Mouse (Mus musculus): ENCODE measurements at regions not wholly inside any gene's neighbourhood (a gene's known extent, or its start where the extent isn't known, plus 50 kb on each side); places are given as distances from the start of the nearest gene placed in this dataset.

- no peak for TF ChIP-seq POLR2A (IDR thresholded peaks at IDR 0.05; ENCODE audit: borderline replicate concordance, low read depth, low read length)
- TF ChIP-seq CTCF (IDR thresholded peaks at IDR 0.05; ENCODE audit: low read depth, low read length) = no peak
These were observed 147.1 kb downstream of the Gm45692 start for GRCm38 (mm10) chr8:26266384-26266783.
